Mouse (Mus musculus): ENCODE measurements around the gene Gimap4. TPM values are rescaled to one million over a fixed set of nuclear protein-coding genes. Genes with fewer than 3 reads are reported as not detected.

Gene Gimap4
- total RNA-seq (2012; rRNA removed) (0.12 TPM in 1 of 2 replicates, not detected in the other), polyA plus RNA-seq (2012; ENCODE audit: insufficient read depth in 1 of 2, insufficient read length in 2 of 2, low read depth in 1 of 2, low replicate concordance in 2 of 2, missing spikeins in 1 of 2) (under 1 TPM in 1 of 2 experiments, not detected in 1; 0.25 TPM)

DNA sequence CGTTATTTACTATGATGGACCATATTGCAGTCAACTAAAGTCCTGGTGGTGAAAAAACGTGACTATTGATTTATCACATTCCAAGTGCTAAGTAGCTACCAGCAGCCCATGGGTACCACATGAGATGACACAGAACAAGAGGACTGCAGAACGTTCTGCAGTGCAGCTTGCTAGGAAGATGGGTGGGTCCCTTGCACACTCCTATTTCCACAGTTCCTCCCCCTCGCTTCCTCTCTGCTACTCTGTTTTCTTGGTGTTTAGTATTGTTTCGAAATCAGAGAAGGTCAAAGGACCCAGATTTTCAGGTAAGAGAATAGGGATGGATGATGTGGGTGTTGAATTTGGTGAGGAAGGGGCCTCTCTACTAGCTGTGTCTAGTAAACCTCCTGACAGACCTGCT lies at the start of gene Gimap4:
Gene Gimap4, plus strand, starts transcription at position 231 of the 400 bp plus-strand sequence.
- H3K9me3 ChIP-seq (replicated peaks; ENCODE audit: insufficient read depth, low read length), result no peaks in the 10 kb centered on the region
- H3K27ac ChIP-seq (ENCODE audit: control insufficient read depth, low read depth, low read length), result no peak within 1 kb of the TSS
- no peaks in the 10 kb centered on the region for H3K79me2 ChIP-seq (ENCODE audit: control insufficient read depth, insufficient read depth, low read length, poor library complexity)
- H3K4me3 ChIP-seq (ENCODE audit: control insufficient read depth in 1 of 2, insufficient read depth in 1 of 2, low read depth in 2 of 2, low read length in 2 of 2), result no peak within 1 kb of the TSS
- TF ChIP-seq USF1 (IDR thresholded peaks at IDR 0.05; ENCODE audit: low read depth, low read length) (no peak), USF2 (IDR thresholded peaks at IDR 0.05; ENCODE audit: borderline replicate concordance in 1 of 2, insufficient read depth in 1 of 2, low read depth in 1 of 2, low read length in 2 of 2) (no peak), SIN3A (IDR thresholded peaks at IDR 0.05; ENCODE audit: low read length) (no peak), MYB (IDR thresholded peaks at IDR 0.05; ENCODE audit: low read depth, low read length) (no peak), JUND (IDR thresholded peaks at IDR 0.05; ENCODE audit: low read depth, low read length) (no peak), MAX (IDR thresholded peaks at IDR 0.05; ENCODE audit: low read length) (no peak), GATA1 (IDR thresholded peaks at IDR 0.05; ENCODE audit: low read depth, low read length) (no peak), ELF1 (IDR thresholded peaks at IDR 0.05; ENCODE audit: low read depth, low read length) (no peak), MYC (IDR thresholded peaks at IDR 0.05; ENCODE audit: low read depth, low read length) (no peak)
- H3K36me3 ChIP-seq (ENCODE audit: control insufficient read depth in 1 of 2, insufficient read depth in 2 of 2, low read length in 2 of 2), result no peaks in the 10 kb centered on the region
- no peaks in the 10 kb centered on the region for H3K4me1 ChIP-seq (ENCODE audit: control insufficient read depth in 1 of 2, insufficient read depth in 2 of 2, low read length in 2 of 2)
- H3K9ac ChIP-seq (ENCODE audit: control insufficient read depth, low read depth, low read length, poor library complexity, severe bottlenecking), result no peak within 1 kb of the TSS
- no peak for DNase-seq (ENCODE audit: low read depth, low spot score)
- H3K27me3 ChIP-seq (ENCODE audit: control insufficient read depth in 1 of 2, insufficient read depth in 2 of 2, low read length in 2 of 2), result peaks cover 0 to under 1% of the 10 kb centered on the region in 2 experiments; a peak in 1 of 4 replicates

DNA sequence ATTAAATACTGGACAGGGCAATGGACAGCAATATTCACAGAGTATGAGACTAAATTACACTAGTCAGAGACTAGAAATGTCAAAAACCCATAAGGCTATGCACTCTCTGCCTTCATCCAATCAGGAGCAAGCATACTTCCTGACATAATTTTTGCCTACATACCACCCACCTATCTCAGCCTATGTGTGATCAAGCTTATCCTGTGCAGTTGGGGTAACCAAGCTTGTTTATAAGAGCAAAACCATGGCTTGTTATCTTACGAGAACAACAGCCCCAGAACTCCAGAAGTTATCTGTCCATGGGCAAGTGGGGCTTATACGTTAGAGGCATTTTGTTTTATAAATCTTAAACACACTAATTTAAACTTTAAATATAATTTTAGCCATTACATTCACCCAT lies 49.2 kb upstream of the Gimap4 start:
- Histone ChIP-seq H3K9me3 (replicated peaks; ENCODE audit: insufficient read depth, low read length) (no peaks in the 10 kb centered on the region), H3K27me3 (ENCODE audit: control insufficient read depth in 1 of 2, insufficient read depth in 2 of 2, low read length in 2 of 2) (no peaks in the 10 kb centered on the region), H3K4me1 (ENCODE audit: control insufficient read depth in 1 of 2, insufficient read depth in 2 of 2, low read length in 2 of 2) (no peaks in the 10 kb centered on the region), H3K4me3 (ENCODE audit: control insufficient read depth in 1 of 2, insufficient read depth in 1 of 2, low read depth in 2 of 2, low read length in 2 of 2) (no peak overlapping the region), H3K9ac (ENCODE audit: control insufficient read depth, low read depth, low read length, poor library complexity, severe bottlenecking) (no peak overlapping the region), H3K79me2 (ENCODE audit: control insufficient read depth, insufficient read depth, low read length, poor library complexity) (no peaks in the 10 kb centered on the region), H3K27ac (ENCODE audit: control insufficient read depth, low read depth, low read length) (no peak overlapping the region), H3K36me3 (ENCODE audit: control insufficient read depth in 1 of 2, insufficient read depth in 2 of 2, low read length in 2 of 2) (no peaks in the 10 kb centered on the region)
- no peak for DNase-seq (ENCODE audit: low read depth, low spot score)
- TF ChIP-seq HCFC1 (IDR thresholded peaks at IDR 0.05; ENCODE audit: low read depth, low read length) (no peak), NELFE (IDR thresholded peaks at IDR 0.05; ENCODE audit: low read depth, low read length) (no peak)

DNA sequence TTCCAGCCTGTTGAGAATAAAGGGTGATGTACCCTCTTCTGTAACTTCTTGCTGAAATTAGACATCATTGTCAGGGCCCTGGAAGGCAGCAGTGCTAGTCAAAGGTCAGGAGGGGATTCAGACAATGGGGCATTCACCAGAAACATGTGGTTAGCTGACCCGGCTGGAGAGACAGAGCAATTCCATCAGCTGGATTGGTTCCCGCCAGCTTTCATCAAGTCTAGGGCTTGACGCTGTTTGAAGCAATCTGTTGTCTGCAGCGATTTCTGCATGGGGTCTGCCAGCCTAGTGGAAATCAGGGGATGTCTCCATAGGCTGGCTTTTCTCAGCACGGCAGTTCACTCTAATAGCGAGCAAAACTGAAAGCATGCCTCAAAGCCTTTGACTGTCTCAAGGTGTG lies 47.8 kb upstream of the Gimap4 start:
- no peaks in the 10 kb centered on the region for H3K27me3 ChIP-seq (ENCODE audit: control insufficient read depth in 1 of 2, insufficient read depth in 2 of 2, low read length in 2 of 2)
- no peak overlapping the region for H3K4me3 ChIP-seq (ENCODE audit: control insufficient read depth in 1 of 2, insufficient read depth in 1 of 2, low read depth in 2 of 2, low read length in 2 of 2)
- no peak for DNase-seq (ENCODE audit: low read depth, low spot score)
- H3K9me3 ChIP-seq (replicated peaks; ENCODE audit: insufficient read depth, low read length), result no peaks in the 10 kb centered on the region
- H3K79me2 ChIP-seq (ENCODE audit: control insufficient read depth, insufficient read depth, low read length, poor library complexity), result no peaks in the 10 kb centered on the region
- H3K27ac ChIP-seq (ENCODE audit: control insufficient read depth, low read depth, low read length), result no peak overlapping the region
- H3K4me1 ChIP-seq (ENCODE audit: control insufficient read depth in 1 of 2, insufficient read depth in 2 of 2, low read length in 2 of 2), result no peaks in the 10 kb centered on the region
- no peaks in the 10 kb centered on the region for H3K36me3 ChIP-seq (ENCODE audit: control insufficient read depth in 1 of 2, insufficient read depth in 2 of 2, low read length in 2 of 2)
- H3K9ac ChIP-seq (ENCODE audit: control insufficient read depth, low read depth, low read length, poor library complexity, severe bottlenecking), result no peak overlapping the region
- no peak for TF ChIP-seq BHLHE40 (IDR thresholded peaks at IDR 0.05; ENCODE audit: borderline replicate concordance, low read depth, low read length)
- no peak for TF ChIP-seq MAX (IDR thresholded peaks at IDR 0.05; ENCODE audit: low read length)
- no peak for TF ChIP-seq POLR2A (IDR thresholded peaks at IDR 0.05; ENCODE audit: control insufficient read depth in 1 of 2, insufficient read depth in 1 of 2, low read depth in 1 of 2, low read length in 2 of 2, poor library complexity in 1 of 2)
- TF ChIP-seq RCOR1 (IDR thresholded peaks at IDR 0.05; ENCODE audit: low read depth, low read length), result no peak
- no peak for TF ChIP-seq MYB (IDR thresholded peaks at IDR 0.05; ENCODE audit: low read depth, low read length)
- no peak for TF ChIP-seq MYC (IDR thresholded peaks at IDR 0.05; ENCODE audit: low read depth, low read length)
- no peak for TF ChIP-seq UBTF (IDR thresholded peaks at IDR 0.05; ENCODE audit: borderline replicate concordance, insufficient read depth, low read depth, low read length)
- no peak for TF ChIP-seq ZC3H11A (IDR thresholded peaks at IDR 0.05; ENCODE audit: low read depth, low read length)
- TF ChIP-seq POLR2AphosphoS2 (IDR thresholded peaks at IDR 0.05; ENCODE audit: low read length), result no peak
- no peak for TF ChIP-seq TAL1 (IDR thresholded peaks at IDR 0.05; ENCODE audit: low read length)
- TF ChIP-seq ZNF384 (IDR thresholded peaks at IDR 0.05; ENCODE audit: low read depth, low read length), result no peak
- TF ChIP-seq ELF1 (IDR thresholded peaks at IDR 0.05; ENCODE audit: low read depth, low read length), result no peak
- no peak for TF ChIP-seq MAZ (IDR thresholded peaks at IDR 0.05; ENCODE audit: low read depth, low read length)
- TF ChIP-seq NELFE (IDR thresholded peaks at IDR 0.05; ENCODE audit: low read depth, low read length), result no peak
- no peak for TF ChIP-seq POLR2AphosphoS5 (IDR thresholded peaks at IDR 0.05; ENCODE audit: borderline replicate concordance, low read depth, low read length)
- TF ChIP-seq MAFK (IDR thresholded peaks at IDR 0.05; ENCODE audit: borderline replicate concordance, low read depth, low read length), result no peak
- no peak for TF ChIP-seq GABPA (IDR thresholded peaks at IDR 0.05; ENCODE audit: low read depth, low read length)
- TF ChIP-seq USF1 (IDR thresholded peaks at IDR 0.05; ENCODE audit: low read depth, low read length), result no peak

All from MEL (cell line).